Mouse (Mus musculus) CH12.LX (cell line): ENCODE results near the gene Cdk14. TPM values are rescaled to one million over a fixed set of nuclear protein-coding genes. Genes with fewer than 3 reads are reported as not detected.
A peak's percentile ranks its signal among the peaks of the same experiment; 100 is the strongest.

ENCODE experiments used
- DNase-seq: peaks from one replicate; pipeline ENCODE4 v3.0.0-alpha.2; 2013; ENCODE audit errors: extremely low read depth
- H3K27ac ChIP-seq: 2 replicates; pipeline ENCODE4 v1.5.1; 2012; ENCODE audit warnings: low read depth, mild to moderate bottlenecking, control low read depth, moderate library complexity; ENCODE audit not compliant: insufficient read depth
- H3K27me3 ChIP-seq: replicated peaks from 2 replicates; pipeline ENCODE3; 2012; ENCODE audit warnings: inconsistent platforms
- H3K36me3 ChIP-seq, 2 experiments: replicated peaks in 1 of 2; 2 replicates each; pipeline versions ENCODE3 to v1.6.1; 2012; ENCODE audit warnings: inconsistent platforms in 1 of 2, low read length in 1 of 2, mild to moderate bottlenecking in 1 of 2, mixed read lengths in 1 of 2, moderate library complexity in 1 of 2; ENCODE audit not compliant: control insufficient read depth in 1 of 2, insufficient read depth in 1 of 2
- H3K4me1 ChIP-seq, 2 experiments: 2 replicates each; pipeline ENCODE4 v1.6.1; 2012; ENCODE audit warnings: inconsistent platforms in 1 of 2, moderate library complexity in 1 of 2; ENCODE audit not compliant: insufficient read depth in 2 of 2, control insufficient read depth in 1 of 2
- H3K4me2 ChIP-seq: 2 replicates; pipeline ENCODE4 v1.6.1; 2012; ENCODE audit warnings: low read depth, mild to moderate bottlenecking, control low read depth; ENCODE audit not compliant: poor library complexity, insufficient read depth, severe bottlenecking
- H3K4me3 ChIP-seq, 3 experiments: fragments of 150-350 bp in 1 of 3; sonication (generic) in 1 of 3; replicated peaks in 1 of 3; 2 replicates each; pipeline versions ENCODE3 to v1.5.1; 2011 to 2012; ENCODE audit warnings: low read depth in 2 of 3, low read length in 2 of 3, mild to moderate bottlenecking in 2 of 3, moderate library complexity in 2 of 3, control low read depth in 1 of 3, improper control_type of control experiment in 1 of 3, inconsistent platforms in 1 of 3, mixed read lengths in 1 of 3; ENCODE audit not compliant: poor library complexity in 1 of 3
- H3K79me2 ChIP-seq: replicated peaks from 2 replicates; pipeline ENCODE4 v1.6.1; 2012; ENCODE audit warnings: mild to moderate bottlenecking, moderate library complexity; ENCODE audit not compliant: control insufficient read depth, poor library complexity, insufficient read depth, severe bottlenecking; ENCODE audit errors: extremely low read depth
- H3K9ac ChIP-seq: 2 replicates; pipeline ENCODE4 v1.6.1; 2012; ENCODE audit warnings: low read depth, mild to moderate bottlenecking, control low read depth, moderate library complexity; ENCODE audit not compliant: insufficient read depth
- H3K9me3 ChIP-seq: replicated peaks from 2 replicates; pipeline ENCODE3; 2012; ENCODE audit warnings: low read length, inconsistent platforms, mixed read lengths
- BHLHE40 ChIP-seq: IDR thresholded peaks from 2 replicates; pipeline ENCODE4 v1.6.1; 2011; ENCODE audit warnings: mild to moderate bottlenecking, low read depth, low read length, improper control_type of control experiment
- CHD1 ChIP-seq: IDR thresholded peaks from 2 replicates; pipeline ENCODE4 v1.6.1; 2012; ENCODE audit warnings: low read depth, low read length, improper control_type of control experiment, inconsistent platforms
- CHD2 ChIP-seq: IDR thresholded peaks from 2 replicates; pipeline ENCODE4 v1.6.1; 2011; ENCODE audit warnings: low read length, improper control_type of control experiment
- CTCF ChIP-seq, 2 experiments: IDR thresholded peaks in 1 of 2; conservative IDR thresholded peaks in 1 of 2; 2 replicates each; pipeline ENCODE4 v1.5.1; 2011 to 2012; ENCODE audit warnings: low read depth in 2 of 2, low read length in 2 of 2, improper control_type of control experiment in 1 of 2, inconsistent platforms in 1 of 2, mild to moderate bottlenecking in 1 of 2, moderate library complexity in 1 of 2
- ELF1 ChIP-seq: IDR thresholded peaks from 2 replicates; pipeline ENCODE4 v1.6.1; 2014; ENCODE audit warnings: low read depth, mild to moderate bottlenecking, inconsistent platforms, low read length, improper control_type of control experiment
- EP300 ChIP-seq: IDR thresholded peaks from 2 replicates; pipeline ENCODE4 v1.6.1; 2011; ENCODE audit warnings: low read length, improper control_type of control experiment
- ETS1 ChIP-seq: conservative IDR thresholded peaks from 2 replicates; pipeline ENCODE4 v1.6.1; 2012; ENCODE audit warnings: low read depth, mild to moderate bottlenecking, inconsistent platforms, low read length, improper control_type of control experiment, moderate library complexity
- GABPA ChIP-seq: IDR thresholded peaks from 2 replicates; pipeline ENCODE4 v1.6.1; 2012; ENCODE audit warnings: low read depth, low read length, improper control_type of control experiment, inconsistent platforms; ENCODE audit not compliant: insufficient replicate concordance
- HCFC1 ChIP-seq: IDR thresholded peaks from 2 replicates; pipeline ENCODE4 v1.6.1; 2012; ENCODE audit warnings: low read depth, mild to moderate bottlenecking, inconsistent platforms, low read length, improper control_type of control experiment
- IRF4 ChIP-seq: IDR thresholded peaks from 2 replicates; pipeline ENCODE4 v1.6.1; 2014; ENCODE audit warnings: low read depth, mild to moderate bottlenecking, inconsistent platforms, low read length, improper control_type of control experiment
- JUN ChIP-seq: IDR thresholded peaks from 2 replicates; pipeline ENCODE4 v1.6.1; 2011; ENCODE audit warnings: low read depth, mild to moderate bottlenecking, low read length, improper control_type of control experiment, moderate library complexity; ENCODE audit not compliant: insufficient read depth
- JUND ChIP-seq: conservative IDR thresholded peaks from 2 replicates; pipeline ENCODE4 v1.6.1; 2011; ENCODE audit warnings: low read depth, low read length, improper control_type of control experiment
- KAT2A ChIP-seq: IDR thresholded peaks from 2 replicates; pipeline ENCODE4 v1.6.1; 2012; ENCODE audit warnings: low read length, improper control_type of control experiment, inconsistent platforms; ENCODE audit not compliant: insufficient replicate concordance
- MAFK ChIP-seq: IDR thresholded peaks from 2 replicates; pipeline ENCODE4 v1.6.1; 2011; ENCODE audit warnings: low read length, improper control_type of control experiment; ENCODE audit not compliant: insufficient replicate concordance
- MAX ChIP-seq: IDR thresholded peaks from 2 replicates; pipeline ENCODE4 v1.6.1; 2011; ENCODE audit warnings: low read length, improper control_type of control experiment
- MEF2A ChIP-seq: IDR thresholded peaks from 2 replicates; pipeline ENCODE4 v1.6.1; 2014; ENCODE audit warnings: low read depth, mild to moderate bottlenecking, inconsistent platforms, low read length, improper control_type of control experiment, borderline replicate concordance
- MXI1 ChIP-seq: IDR thresholded peaks from 2 replicates; pipeline ENCODE4 v1.6.1; 2011; ENCODE audit warnings: mild to moderate bottlenecking, low read depth, low read length, improper control_type of control experiment
- MYC ChIP-seq: IDR thresholded peaks from 2 replicates; pipeline ENCODE4 v1.6.1; 2011; ENCODE audit warnings: low read depth, mild to moderate bottlenecking, improper control_type of control experiment, low read length
- NELFE ChIP-seq: IDR thresholded peaks from 2 replicates; pipeline ENCODE4 v1.6.1; 2011; ENCODE audit warnings: low read depth, low read length, improper control_type of control experiment
- NRF1 ChIP-seq: IDR thresholded peaks from 2 replicates; pipeline ENCODE4 v1.6.1; 2014; ENCODE audit warnings: low read depth, mild to moderate bottlenecking, inconsistent platforms, low read length, improper control_type of control experiment, moderate library complexity
- PAX5 ChIP-seq: IDR thresholded peaks from 2 replicates; pipeline ENCODE4 v1.6.1; 2012; ENCODE audit warnings: low read length, inconsistent platforms, mixed read lengths
- POLR2A ChIP-seq: IDR thresholded peaks from 2 replicates; pipeline ENCODE4 v1.6.1; 2011; ENCODE audit warnings: low read depth, mild to moderate bottlenecking, improper control_type of control experiment, low read length
- POLR2AphosphoS2 ChIP-seq: IDR thresholded peaks from 2 replicates; pipeline ENCODE4 v1.6.1; 2011; ENCODE audit warnings: low read depth, low read length, improper control_type of control experiment
- RAD21 ChIP-seq: IDR thresholded peaks from 2 replicates; pipeline ENCODE4 v1.6.1; 2011; ENCODE audit warnings: low read depth, mild to moderate bottlenecking, low read length, improper control_type of control experiment, moderate library complexity
- RCOR1 ChIP-seq: conservative IDR thresholded peaks from 2 replicates; pipeline ENCODE4 v1.6.1; 2012; ENCODE audit warnings: low read depth, mild to moderate bottlenecking, inconsistent platforms, low read length, improper control_type of control experiment
- SIN3A ChIP-seq: IDR thresholded peaks from 2 replicates; pipeline ENCODE4 v1.6.1; 2012; ENCODE audit warnings: low read length, improper control_type of control experiment, inconsistent platforms
- SMC3 ChIP-seq: IDR thresholded peaks from 2 replicates; pipeline ENCODE4 v1.6.1; 2011; ENCODE audit warnings: low read depth, low read length, improper control_type of control experiment
- TCF12 ChIP-seq: IDR thresholded peaks from 2 replicates; pipeline ENCODE4 v1.6.1; 2014; ENCODE audit warnings: low read depth, mild to moderate bottlenecking, inconsistent platforms, low read length, improper control_type of control experiment
- UBTF ChIP-seq: IDR thresholded peaks from 2 replicates; pipeline ENCODE4 v1.6.1; 2012; ENCODE audit warnings: low read depth, mild to moderate bottlenecking, inconsistent platforms, low read length, improper control_type of control experiment, moderate library complexity
- USF2 ChIP-seq: conservative IDR thresholded peaks from 2 replicates; pipeline ENCODE4 v1.6.1; 2011; ENCODE audit warnings: low read depth, low read length, improper control_type of control experiment
- ZC3H11A ChIP-seq: IDR thresholded peaks from 2 replicates; pipeline ENCODE4 v1.6.1; 2012; ENCODE audit warnings: low read depth, mild to moderate bottlenecking, inconsistent platforms, low read length, improper control_type of control experiment
- ZKSCAN1 ChIP-seq: IDR thresholded peaks from 2 replicates; pipeline ENCODE4 v1.6.1; 2012; ENCODE audit warnings: low read depth, inconsistent platforms, low read length, improper control_type of control experiment, borderline replicate concordance
- ZNF384 ChIP-seq: IDR thresholded peaks from 2 replicates; pipeline ENCODE4 v1.6.1; 2012; ENCODE audit warnings: low read depth, low read length, improper control_type of control experiment, inconsistent platforms
- dilution Hi-C: fragments of 300-500 bp; cut with MboI; formaldehyde crosslinking; loops from 2 replicates; pipeline ENCODE4 v1.14.3; 2020; ENCODE audit warnings: low sequenced_read_pairs; ENCODE audit not compliant: extremely low pct_unique_long_range_greater_than_20kb, extremely low pct_ligation_motif_present
- in situ Hi-C: fragments of 300-500 bp; cut with MboI; formaldehyde crosslinking; loops from 3 replicates; pipeline ENCODE4 v1.14.3; 2019; ENCODE audit warnings: low sequenced_read_pairs, low pct_ligation_motif_present, low pct_unique_long_range_greater_than_20kb, mixed read lengths
- polyA plus RNA-seq: library from polyadenylated mRNA; unstranded; fragments of >175 nt; gene quantifications from 2 replicates; pipeline ENCODE4 v1.2.1, GENCODE M21; 2012; ENCODE audit warnings: low read depth; ENCODE audit not compliant: insufficient read length
- total RNA-seq, 2 experiments: library from RNA; depleted of rRNA; stranded (reverse); fragments of 300-350 nt in 1 of 2; fragments of >200 nt in 1 of 2; gene quantifications; 2 replicates each; pipeline ENCODE4 v1.2.3; 2012 to 2014

The Cdk14 gene
- total and polyA plus RNA-seq, 3 experiments: 3.7 to 12.0 (median 8.9) TPM

DNA sequence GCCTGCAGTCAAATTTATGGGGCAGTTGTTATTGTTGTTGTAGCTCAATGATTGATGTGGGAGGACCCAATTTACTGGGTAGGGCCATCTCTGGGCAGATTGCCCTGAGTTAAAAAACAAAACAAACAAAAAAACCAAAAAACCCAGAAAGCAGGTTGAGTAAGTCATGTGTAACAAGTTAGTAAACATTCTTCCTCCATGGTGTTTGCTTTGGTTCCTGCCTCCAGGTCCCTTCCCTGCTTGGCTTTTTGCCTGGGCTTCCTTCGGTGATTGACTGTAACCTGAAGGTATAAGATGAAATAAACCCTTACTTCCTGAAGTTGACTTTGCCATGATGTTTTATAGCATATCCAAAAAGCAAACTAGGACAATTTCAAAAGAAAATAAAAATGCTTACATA, 377.4 kb downstream of the Cdk14 start:
- dilution Hi-C loops: no loop called here
- DNase-seq: no peak
- no peak overlapping the region for H3K27ac ChIP-seq
- in situ Hi-C loops: no loop called here
- H3K9ac ChIP-seq: no peak overlapping the region
- peaks cover 2% of the 10 kb centered on the region for H3K9me3 ChIP-seq
- H3K4me1 ChIP-seq: peaks cover 0 to 22% of the 10 kb centered on the region in 2 experiments; a peak in 2 of 4 replicates
- H3K4me3 ChIP-seq: no peak overlapping the region
- no peaks in the 10 kb centered on the region for H3K79me2 ChIP-seq
- H3K4me2 ChIP-seq: no peak overlapping the region
- H3K27me3 ChIP-seq: no peaks in the 10 kb centered on the region
- H3K36me3 ChIP-seq: no peaks in the 10 kb centered on the region
- no peak for TF ChIP-seq MAFK

DNA sequence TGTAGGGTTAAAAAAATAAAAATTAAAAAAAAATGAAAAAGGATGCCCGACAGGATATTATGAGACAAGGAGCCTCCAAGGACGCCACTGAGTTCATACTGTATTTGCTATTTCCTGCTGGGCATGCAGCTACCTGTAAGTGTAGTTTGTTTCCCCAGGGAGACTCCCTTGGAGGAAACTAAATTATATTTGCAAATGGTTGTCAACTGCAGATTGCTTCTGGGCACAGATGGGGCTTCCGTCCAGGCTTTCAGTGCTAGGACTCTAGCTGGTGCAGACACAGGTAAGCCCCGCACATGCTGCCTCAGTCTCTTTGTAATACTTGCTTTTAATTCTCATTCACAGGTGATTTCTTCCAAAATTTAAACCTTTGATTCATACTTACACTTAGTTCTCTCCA, 378.6 kb downstream of the Cdk14 start:
- H3K79me2 ChIP-seq: no peaks in the 10 kb centered on the region
- peaks cover 0 to 22% of the 10 kb centered on the region in 2 experiments; a peak in 2 of 4 replicates for H3K4me1 ChIP-seq
- dilution Hi-C loops: no loop called here

GRCm38 (mm10) chr5:5039700-5040284, 380.3 kb downstream of the Cdk14 start:
- peaks cover 0 to 22% of the 10 kb centered on the region in 2 experiments; a peak in 2 of 4 replicates for H3K4me1 ChIP-seq
- H3K9ac ChIP-seq: no peak overlapping the region
- no peaks in the 10 kb centered on the region for H3K27me3 ChIP-seq
- H3K4me3 ChIP-seq: no peak overlapping the region
- no peak overlapping the region for H3K27ac ChIP-seq
- no peaks in the 10 kb centered on the region for H3K79me2 ChIP-seq
- no peak overlapping the region for H3K4me2 ChIP-seq
- peaks cover 0 to 2% of the 10 kb centered on the region in 2 experiments for H3K36me3 ChIP-seq
- peaks cover 2% of the 10 kb centered on the region for H3K9me3 ChIP-seq
- in situ Hi-C loops (no loop called here), dilution Hi-C loops (no loop called here)
- no peak for TF ChIP-seq CTCF (conservative IDR thresholded peaks at IDR 0.05 in 1 of 2, IDR thresholded peaks at IDR 0.05 in 1 of 2; ENCODE audit: low read depth in 2 of 2, low read length in 2 of 2)
- no peak for TF ChIP-seq ZKSCAN1
- TF ChIP-seq ELF1: no peak
- TF ChIP-seq NELFE: no peak
- TF ChIP-seq CHD1: no peak
- no peak for TF ChIP-seq MYC
- no peak for TF ChIP-seq ZC3H11A
- TF ChIP-seq JUND: no peak
- no peak for TF ChIP-seq ETS1
- TF ChIP-seq POLR2AphosphoS2: no peak
- TF ChIP-seq PAX5: no peak
- no peak for TF ChIP-seq ZNF384
- no peak for TF ChIP-seq RCOR1
- DNase-seq: no peak

More for the DNA sequence above, 378.6 kb downstream of the Cdk14 start:
- in situ Hi-C loops: no loop called here
- H3K36me3 ChIP-seq: no peaks in the 10 kb centered on the region
- TF ChIP-seq MYC: no peak
- 0 out of 2 replicates have a peak, but pooled peaks have one; percentile 37 for TF ChIP-seq IRF4
- TF ChIP-seq CHD2: no peak
- peak; percentile 20; the same call in 1 of the 2 replicates for TF ChIP-seq ELF1
- TF ChIP-seq CTCF (conservative IDR thresholded peaks at IDR 0.05 in 1 of 2, IDR thresholded peaks at IDR 0.05 in 1 of 2; ENCODE audit: low read depth in 2 of 2, low read length in 2 of 2): no peak
- no peak for TF ChIP-seq JUN
- peak; percentile 54; the same call in 1 of the 2 replicates for TF ChIP-seq EP300
- TF ChIP-seq USF2: no peak
- TF ChIP-seq SMC3: no peak
- no peak for TF ChIP-seq MAX
- no peak for TF ChIP-seq KAT2A
- no peak for TF ChIP-seq GABPA
- TF ChIP-seq NRF1: no peak
- no peak for TF ChIP-seq ZKSCAN1
- no peak for TF ChIP-seq ZC3H11A
- no peak for TF ChIP-seq SIN3A
- no peak for TF ChIP-seq CHD1
- no peak for TF ChIP-seq RAD21
- TF ChIP-seq TCF12: peak; percentile 19; the same call in 1 of the 2 replicates
- TF ChIP-seq BHLHE40: no peak
- TF ChIP-seq MXI1: no peak
- no peak for TF ChIP-seq NELFE
- no peak for TF ChIP-seq ZNF384
- TF ChIP-seq UBTF: no peak
- no peak for TF ChIP-seq POLR2A
- TF ChIP-seq HCFC1: no peak
- peak; percentile 57; the same call in 1 of the 2 replicates for TF ChIP-seq MEF2A
- no peak for TF ChIP-seq MAFK
- peaks cover 2% of the 10 kb centered on the region for H3K9me3 ChIP-seq
- DNase-seq: peak; percentile 61
- H3K27me3 ChIP-seq: no peaks in the 10 kb centered on the region
- 0 out of 2 replicates have a peak overlapping the region, but pooled peaks have one; percentile 4 for H3K4me2 ChIP-seq
- H3K4me3 ChIP-seq: no peak overlapping the region
- H3K27ac ChIP-seq: no peak overlapping the region
- no peak overlapping the region for H3K9ac ChIP-seq
